Mouse (Mus musculus) CH12.LX (cell line): ENCODE results near the gene Thsd7b. TPM values are rescaled to one million over a fixed set of nuclear protein-coding genes. Genes with fewer than 3 reads are reported as not detected.

ENCODE experiments used
- DNase-seq: peaks from one replicate; pipeline ENCODE4 v3.0.0-alpha.2; 2013; ENCODE audit errors: extremely low read depth
- H3K27ac ChIP-seq: 2 replicates; pipeline ENCODE4 v1.5.1; 2012; ENCODE audit warnings: low read depth, mild to moderate bottlenecking, control low read depth, moderate library complexity; ENCODE audit not compliant: insufficient read depth
- H3K27me3 ChIP-seq: replicated peaks from 2 replicates; pipeline ENCODE3; 2012; ENCODE audit warnings: inconsistent platforms
- H3K36me3 ChIP-seq, 2 experiments: replicated peaks in 1 of 2; 2 replicates each; pipeline versions ENCODE3 to v1.6.1; 2012; ENCODE audit warnings: inconsistent platforms in 1 of 2, low read length in 1 of 2, mild to moderate bottlenecking in 1 of 2, mixed read lengths in 1 of 2, moderate library complexity in 1 of 2; ENCODE audit not compliant: control insufficient read depth in 1 of 2, insufficient read depth in 1 of 2
- H3K4me1 ChIP-seq, 2 experiments: 2 replicates each; pipeline ENCODE4 v1.6.1; 2012; ENCODE audit warnings: inconsistent platforms in 1 of 2, moderate library complexity in 1 of 2; ENCODE audit not compliant: insufficient read depth in 2 of 2, control insufficient read depth in 1 of 2
- H3K4me2 ChIP-seq: 2 replicates; pipeline ENCODE4 v1.6.1; 2012; ENCODE audit warnings: low read depth, mild to moderate bottlenecking, control low read depth; ENCODE audit not compliant: poor library complexity, insufficient read depth, severe bottlenecking
- H3K4me3 ChIP-seq, 3 experiments: fragments of 150-350 bp in 1 of 3; sonication (generic) in 1 of 3; replicated peaks in 1 of 3; 2 replicates each; pipeline versions ENCODE3 to v1.5.1; 2011 to 2012; ENCODE audit warnings: low read depth in 2 of 3, low read length in 2 of 3, mild to moderate bottlenecking in 2 of 3, moderate library complexity in 2 of 3, control low read depth in 1 of 3, improper control_type of control experiment in 1 of 3, inconsistent platforms in 1 of 3, mixed read lengths in 1 of 3; ENCODE audit not compliant: poor library complexity in 1 of 3
- H3K79me2 ChIP-seq: replicated peaks from 2 replicates; pipeline ENCODE4 v1.6.1; 2012; ENCODE audit warnings: mild to moderate bottlenecking, moderate library complexity; ENCODE audit not compliant: control insufficient read depth, poor library complexity, insufficient read depth, severe bottlenecking; ENCODE audit errors: extremely low read depth
- H3K9ac ChIP-seq: 2 replicates; pipeline ENCODE4 v1.6.1; 2012; ENCODE audit warnings: low read depth, mild to moderate bottlenecking, control low read depth, moderate library complexity; ENCODE audit not compliant: insufficient read depth
- H3K9me3 ChIP-seq: replicated peaks from 2 replicates; pipeline ENCODE3; 2012; ENCODE audit warnings: low read length, inconsistent platforms, mixed read lengths
- CHD2 ChIP-seq: IDR thresholded peaks from 2 replicates; pipeline ENCODE4 v1.6.1; 2011; ENCODE audit warnings: low read length, improper control_type of control experiment
- CTCF ChIP-seq, 2 experiments: IDR thresholded peaks in 1 of 2; conservative IDR thresholded peaks in 1 of 2; 2 replicates each; pipeline ENCODE4 v1.5.1; 2011 to 2012; ENCODE audit warnings: low read depth in 2 of 2, low read length in 2 of 2, improper control_type of control experiment in 1 of 2, inconsistent platforms in 1 of 2, mild to moderate bottlenecking in 1 of 2, moderate library complexity in 1 of 2
- ETS1 ChIP-seq: conservative IDR thresholded peaks from 2 replicates; pipeline ENCODE4 v1.6.1; 2012; ENCODE audit warnings: low read depth, mild to moderate bottlenecking, inconsistent platforms, low read length, improper control_type of control experiment, moderate library complexity
- JUN ChIP-seq: IDR thresholded peaks from 2 replicates; pipeline ENCODE4 v1.6.1; 2011; ENCODE audit warnings: low read depth, mild to moderate bottlenecking, low read length, improper control_type of control experiment, moderate library complexity; ENCODE audit not compliant: insufficient read depth
- MAFK ChIP-seq: IDR thresholded peaks from 2 replicates; pipeline ENCODE4 v1.6.1; 2011; ENCODE audit warnings: low read length, improper control_type of control experiment; ENCODE audit not compliant: insufficient replicate concordance
- MAZ ChIP-seq: IDR thresholded peaks from 2 replicates; pipeline ENCODE4 v1.6.1; 2012; ENCODE audit warnings: low read depth, mild to moderate bottlenecking, inconsistent platforms, low read length, improper control_type of control experiment, moderate library complexity
- PAX5 ChIP-seq: IDR thresholded peaks from 2 replicates; pipeline ENCODE4 v1.6.1; 2012; ENCODE audit warnings: low read length, inconsistent platforms, mixed read lengths
- POLR2AphosphoS2 ChIP-seq: IDR thresholded peaks from 2 replicates; pipeline ENCODE4 v1.6.1; 2011; ENCODE audit warnings: low read depth, low read length, improper control_type of control experiment
- RAD21 ChIP-seq: IDR thresholded peaks from 2 replicates; pipeline ENCODE4 v1.6.1; 2011; ENCODE audit warnings: low read depth, mild to moderate bottlenecking, low read length, improper control_type of control experiment, moderate library complexity
- SIN3A ChIP-seq: IDR thresholded peaks from 2 replicates; pipeline ENCODE4 v1.6.1; 2012; ENCODE audit warnings: low read length, improper control_type of control experiment, inconsistent platforms
- SMC3 ChIP-seq: IDR thresholded peaks from 2 replicates; pipeline ENCODE4 v1.6.1; 2011; ENCODE audit warnings: low read depth, low read length, improper control_type of control experiment
- TBP ChIP-seq: conservative IDR thresholded peaks from 2 replicates; pipeline ENCODE4 v1.6.1; 2011; ENCODE audit warnings: low read depth, low read length, improper control_type of control experiment
- TCF12 ChIP-seq: IDR thresholded peaks from 2 replicates; pipeline ENCODE4 v1.6.1; 2014; ENCODE audit warnings: low read depth, mild to moderate bottlenecking, inconsistent platforms, low read length, improper control_type of control experiment
- UBTF ChIP-seq: IDR thresholded peaks from 2 replicates; pipeline ENCODE4 v1.6.1; 2012; ENCODE audit warnings: low read depth, mild to moderate bottlenecking, inconsistent platforms, low read length, improper control_type of control experiment, moderate library complexity
- USF1 ChIP-seq: IDR thresholded peaks from 2 replicates; pipeline ENCODE4 v1.6.1; 2014; ENCODE audit warnings: low read depth, mild to moderate bottlenecking, inconsistent platforms, low read length, improper control_type of control experiment
- ZC3H11A ChIP-seq: IDR thresholded peaks from 2 replicates; pipeline ENCODE4 v1.6.1; 2012; ENCODE audit warnings: low read depth, mild to moderate bottlenecking, inconsistent platforms, low read length, improper control_type of control experiment
- ZMIZ1 ChIP-seq: IDR thresholded peaks from 2 replicates; pipeline ENCODE4 v1.6.1; 2012; ENCODE audit warnings: low read depth, mild to moderate bottlenecking, inconsistent platforms, low read length, improper control_type of control experiment
- ZNF384 ChIP-seq: IDR thresholded peaks from 2 replicates; pipeline ENCODE4 v1.6.1; 2012; ENCODE audit warnings: low read depth, low read length, improper control_type of control experiment, inconsistent platforms
- dilution Hi-C: fragments of 300-500 bp; cut with MboI; formaldehyde crosslinking; loops from 2 replicates; pipeline ENCODE4 v1.14.3; 2020; ENCODE audit warnings: low sequenced_read_pairs; ENCODE audit not compliant: extremely low pct_unique_long_range_greater_than_20kb, extremely low pct_ligation_motif_present
- in situ Hi-C: fragments of 300-500 bp; cut with MboI; formaldehyde crosslinking; loops from 3 replicates; pipeline ENCODE4 v1.14.3; 2019; ENCODE audit warnings: low sequenced_read_pairs, low pct_ligation_motif_present, low pct_unique_long_range_greater_than_20kb, mixed read lengths
- polyA plus RNA-seq: library from polyadenylated mRNA; unstranded; fragments of >175 nt; gene quantifications from 2 replicates; pipeline ENCODE4 v1.2.1, GENCODE M21; 2012; ENCODE audit warnings: low read depth; ENCODE audit not compliant: insufficient read length
- total RNA-seq, 2 experiments: library from RNA; depleted of rRNA; stranded (reverse); fragments of 300-350 nt in 1 of 2; fragments of >200 nt in 1 of 2; gene quantifications; 2 replicates each; pipeline ENCODE4 v1.2.3; 2012 to 2014

Gene Thsd7b
- total and polyA plus RNA-seq, 3 experiments = not detected

DNA sequence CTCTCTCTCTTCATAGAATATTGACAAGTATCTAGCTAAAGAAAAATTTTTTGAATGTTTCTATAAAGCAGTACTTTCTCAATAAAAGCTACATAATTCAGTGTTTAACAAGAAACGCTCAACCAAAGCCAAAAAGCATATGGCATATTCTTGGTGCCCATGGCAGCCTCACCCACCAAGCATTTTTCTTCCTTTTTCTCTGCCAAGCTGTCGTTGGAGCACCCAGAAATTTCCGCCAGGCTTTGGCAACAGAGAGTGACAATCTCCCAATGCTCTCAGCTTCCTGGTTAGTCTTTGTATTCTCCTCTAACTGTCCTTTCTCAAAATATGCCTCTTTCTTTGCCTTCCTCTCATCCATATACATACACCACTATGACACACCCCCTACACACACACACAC lies 857.8 kb downstream of the Thsd7b start:
- no peak overlapping the region for H3K27ac ChIP-seq
- no peak overlapping the region for H3K4me2 ChIP-seq
- no peaks in the 10 kb centered on the region for H3K9me3 ChIP-seq
- no peak for DNase-seq
- no peaks in the 10 kb centered on the region for H3K36me3 ChIP-seq
- dilution Hi-C loops = no loop called here
- H3K4me1 ChIP-seq = no peaks in the 10 kb centered on the region
- H3K79me2 ChIP-seq = no peaks in the 10 kb centered on the region
- H3K27me3 ChIP-seq = no peaks in the 10 kb centered on the region
- no peak overlapping the region for H3K4me3 ChIP-seq
- TF ChIP-seq ZNF384 (no peak), USF1 (no peak), SIN3A (no peak), CTCF (conservative IDR thresholded peaks at IDR 0.05 in 1 of 2, IDR thresholded peaks at IDR 0.05 in 1 of 2; ENCODE audit: low read depth in 2 of 2, low read length in 2 of 2) (no peak), ZC3H11A (no peak), MAZ (no peak)
- in situ Hi-C loops = no loop called here
- H3K9ac ChIP-seq = no peak overlapping the region

DNA sequence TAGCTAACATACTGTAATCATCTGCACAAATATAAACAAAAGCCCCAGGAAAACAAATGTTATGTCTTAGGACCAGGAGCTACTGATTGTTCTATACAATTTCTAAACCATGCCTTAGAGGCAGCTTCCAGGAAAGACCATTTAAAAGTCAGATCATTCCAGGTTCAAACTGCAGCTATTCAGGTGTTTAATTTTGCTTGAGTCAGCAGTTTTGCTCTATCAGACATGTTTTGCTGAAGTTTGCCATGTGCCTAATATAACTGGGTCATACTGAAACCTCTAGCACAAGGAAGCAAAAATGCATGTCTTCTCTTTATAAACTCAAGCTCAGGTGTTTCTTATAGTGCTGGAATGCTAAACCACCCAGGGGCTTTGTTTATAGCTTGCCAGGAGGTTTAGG lies 893.1 kb downstream of the Thsd7b start:
- Histone ChIP-seq H3K9me3 (no peaks in the 10 kb centered on the region), H3K4me2 (no peak overlapping the region), H3K4me3 (no peak overlapping the region), H3K27ac (no peak overlapping the region), H3K9ac (no peak overlapping the region), H3K36me3 (no peaks in the 10 kb centered on the region), H3K79me2 (no peaks in the 10 kb centered on the region), H3K4me1 (no peaks in the 10 kb centered on the region), H3K27me3 (no peaks in the 10 kb centered on the region)
- no peak for TF ChIP-seq SMC3
- peak; percentile 96 for TF ChIP-seq MAFK
- no peak for TF ChIP-seq RAD21
- in situ Hi-C loops = loop anchor here (25.0 kb wide), 1 partner anchor 196 kb away; no protein-coding TSS in a partner anchor
- dilution Hi-C loops = no loop called here
- no peak for DNase-seq

GRCm38 (mm10) chr1:130167260-130167659 lies 894.2 kb downstream of the Thsd7b start:
- no peak overlapping the region for H3K27ac ChIP-seq
- no peaks in the 10 kb centered on the region for H3K27me3 ChIP-seq
- no peaks in the 10 kb centered on the region for H3K9me3 ChIP-seq
- no peaks in the 10 kb centered on the region for H3K4me1 ChIP-seq
- TF ChIP-seq USF1 (no peak), CTCF (conservative IDR thresholded peaks at IDR 0.05 in 1 of 2, IDR thresholded peaks at IDR 0.05 in 1 of 2; ENCODE audit: low read depth in 2 of 2, low read length in 2 of 2) (peak; percentile 52 to 69), ZMIZ1 (no peak), ZNF384 (peak; percentile 46; the same call in 1 of the 2 replicates), CHD2 (no peak), POLR2AphosphoS2 (no peak), JUN (no peak), ETS1 (no peak), UBTF (no peak), PAX5 (no peak), TBP (no peak), SMC3 (peak; percentile 59), TCF12 (no peak), RAD21 (peak; percentile 44)
- TF ChIP-seq, all 38 proteins: peak for 4
- Histone ChIP-seq H3K9ac (no peak overlapping the region), H3K79me2 (no peaks in the 10 kb centered on the region), H3K4me2 (no peak overlapping the region), H3K36me3 (no peaks in the 10 kb centered on the region), H3K4me3 (no peak overlapping the region)
- peak; percentile 24 for DNase-seq
- in situ Hi-C loops (loop anchor here (25.0 kb wide), 1 partner anchor 195 kb away; no protein-coding TSS in a partner anchor), dilution Hi-C loops (no loop called here)
